Mouse (Mus musculus) olfactory bulb, adult 2 months (tissue): ENCODE measurements at regions not wholly inside any gene's neighbourhood (a gene's known extent, or its start where the extent isn't known, plus 50 kb on each side); places are given as distances from the start of the nearest gene placed in this dataset.

ENCODE experiments used
- CTCF ChIP-seq: fragments of 200-500 bp; IDR thresholded peaks from 2 replicates; pipeline ENCODE4 v1.5.1; 2012; ENCODE audit warnings: low read depth, mild to moderate bottlenecking, low read length, moderate library complexity; ENCODE audit not compliant: insufficient read depth
- POLR2A ChIP-seq: fragments of 200-500 bp; IDR thresholded peaks from 2 replicates; pipeline ENCODE4 v1.6.1; 2012; ENCODE audit warnings: mild to moderate bottlenecking, low read depth, low read length, moderate library complexity; ENCODE audit not compliant: insufficient read depth

DNA sequence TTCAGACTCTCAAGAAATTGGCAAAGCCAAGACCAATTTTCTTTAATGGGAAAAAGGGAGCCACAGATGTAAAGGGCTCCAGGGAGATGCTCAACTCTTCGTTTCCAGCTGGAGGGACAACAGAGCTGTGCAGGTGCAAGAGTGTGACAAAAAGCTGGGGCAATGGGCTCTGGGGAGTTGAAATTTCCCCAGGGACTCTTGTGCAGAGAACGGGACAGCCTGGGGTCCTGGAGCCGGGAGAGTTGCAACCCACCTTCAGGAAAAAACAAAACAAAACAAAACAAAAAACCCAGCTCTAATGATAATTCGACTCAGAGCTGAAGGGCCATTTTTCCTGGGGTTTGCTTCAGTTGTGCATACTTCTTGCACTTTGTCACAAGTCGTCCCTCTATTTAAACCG is 57.0 kb upstream of the Enpp6 start:
- no peak for TF ChIP-seq CTCF
- TF ChIP-seq POLR2A: no peak
